Mouse (Mus musculus) kidney, embryonic 15.5 days (tissue): ENCODE results near the gene Pxk. TPM values are rescaled to one million over a fixed set of nuclear protein-coding genes. Genes with fewer than 3 reads are reported as not detected.
"Not testable (repeated sequence)": the region's sequence is repeated elsewhere in the genome, so short reads cannot be mapped to it uniquely, and the experiment has no call there.

Experiments used
- ATAC-seq: fragments of 200-750 bp; cut with Nextera tagmentation; replicated peaks from 2 replicates; pipeline ENCODE4 v1.8.0; 2017; ENCODE audit warnings: moderate TSS enrichment; ENCODE audit not compliant: low FRiP score
- H3K27ac ChIP-seq: fragments of 300-500 bp; sonication (generic); 2 replicates; pipeline ENCODE4 v1.5.1; 2015; ENCODE audit warnings: mild to moderate bottlenecking, inconsistent platforms
- H3K27me3 ChIP-seq: fragments of 300-500 bp; sonication (generic); 2 replicates; pipeline ENCODE4 v1.6.1; 2015; ENCODE audit warnings: inconsistent platforms
- H3K36me3 ChIP-seq: fragments of 300-500 bp; sonication (generic); 2 replicates; pipeline ENCODE4 v1.6.1; 2015; ENCODE audit warnings: inconsistent platforms
- H3K4me1 ChIP-seq: fragments of 300-500 bp; sonication (generic); 2 replicates; pipeline ENCODE4 v1.6.1; 2015; ENCODE audit warnings: inconsistent platforms
- H3K4me2 ChIP-seq: fragments of 300-500 bp; sonication (generic); 2 replicates; pipeline ENCODE4 v1.6.1; 2015; ENCODE audit warnings: moderate library complexity, mild to moderate bottlenecking, inconsistent platforms
- H3K4me3 ChIP-seq: fragments of 300-500 bp; sonication (generic); replicated peaks from 2 replicates; pipeline ENCODE4 v1.5.1; 2015; ENCODE audit warnings: mild to moderate bottlenecking, inconsistent platforms
- H3K9ac ChIP-seq: fragments of 300-500 bp; sonication (generic); 2 replicates; pipeline ENCODE4 v1.6.1; 2015; ENCODE audit warnings: mild to moderate bottlenecking, inconsistent platforms
- H3K9me3 ChIP-seq: fragments of 300-500 bp; sonication (generic); replicated peaks from 2 replicates; pipeline ENCODE4 v1.6.1; 2016; ENCODE audit warnings: inconsistent platforms
- WGBS: fragments of 180-500 bp; shearing (Covaris S2); methylation state at CpG from one replicate; pipeline ENCODE4 v1.1.7; 2015; ENCODE audit warnings: mixed read lengths; 5-methylcytosine and 5-hydroxymethylcytosine counted together
- polyA plus RNA-seq: library from polyadenylated mRNA; unstranded; fragments of >200 nt; fragmentation: Nextera tagmentation; extraction: Ambion mirVana; gene quantifications from 2 replicates; pipeline ENCODE4 v1.2.1, GENCODE M21; 2015

The Pxk gene
- polyA plus RNA-seq, 1 experiment from 2014 or later, result 35.1 TPM

DNA sequence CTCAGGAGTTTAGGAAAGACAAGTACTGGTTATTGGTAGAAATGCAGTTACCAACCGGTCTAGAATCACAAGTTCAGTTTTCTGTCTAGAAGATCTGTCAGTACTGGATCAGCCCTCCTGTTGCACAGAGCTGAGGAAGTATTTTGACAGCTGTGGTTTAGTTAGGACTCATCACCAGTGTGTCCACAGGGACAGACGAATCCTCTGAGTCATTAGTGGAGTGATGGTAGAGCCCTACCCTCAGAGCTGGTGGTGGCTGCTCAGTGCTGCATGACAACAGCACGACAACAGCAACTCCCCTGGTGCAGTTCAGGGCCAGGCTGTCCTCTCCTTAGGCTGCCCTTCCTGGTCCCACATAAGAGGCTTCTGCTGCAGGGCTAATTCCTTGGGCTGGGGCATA, 56.1 kb downstream of the Pxk start:
- H3K27me3 ChIP-seq, result no peaks in the 10 kb centered on the region
- no peak for ATAC-seq
- 79% methylated on average over 3 of the region's 3 CpGs for WGBS
- H3K9me3 ChIP-seq, result no peaks in the 10 kb centered on the region
- no peak overlapping the region for H3K9ac ChIP-seq
- H3K4me2 ChIP-seq, result no peak overlapping the region
- no peak overlapping the region for H3K27ac ChIP-seq
- peaks cover 23% of the 10 kb centered on the region for H3K36me3 ChIP-seq
- H3K4me1 ChIP-seq, result no peaks in the 10 kb centered on the region
- no peak overlapping the region for H3K4me3 ChIP-seq

DNA sequence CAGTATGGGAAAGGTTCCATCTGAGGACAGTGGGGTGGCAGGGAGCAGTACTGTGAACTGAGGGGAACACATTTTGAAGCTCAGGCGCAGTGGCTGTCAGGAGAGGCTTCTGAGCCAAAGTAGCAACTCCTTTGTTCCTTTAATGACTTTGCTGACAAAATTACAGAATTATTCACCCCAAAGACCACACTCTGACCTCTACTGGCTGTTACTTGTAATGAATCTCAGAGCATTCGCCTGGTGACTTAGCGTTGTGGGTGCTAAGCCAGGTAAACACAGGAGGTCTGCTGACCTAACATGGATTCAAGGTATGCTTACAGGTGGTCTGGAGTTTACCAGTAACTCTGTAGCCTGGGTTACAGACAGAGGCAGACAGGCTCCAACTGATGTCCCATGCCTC, 58.9 kb downstream of the Pxk start:
- Histone ChIP-seq H3K4me3 (no peak overlapping the region), H3K4me1 (no peaks in the 10 kb centered on the region), H3K9ac (no peak overlapping the region), H3K27ac (no peak overlapping the region), H3K36me3 (peaks cover 28% of the 10 kb centered on the region), H3K9me3 (no peaks in the 10 kb centered on the region), H3K27me3 (no peaks in the 10 kb centered on the region), H3K4me2 (no peak overlapping the region)
- no peak for ATAC-seq
- WGBS, result 29% methylated on average over 3 of the region's 3 CpGs

DNA sequence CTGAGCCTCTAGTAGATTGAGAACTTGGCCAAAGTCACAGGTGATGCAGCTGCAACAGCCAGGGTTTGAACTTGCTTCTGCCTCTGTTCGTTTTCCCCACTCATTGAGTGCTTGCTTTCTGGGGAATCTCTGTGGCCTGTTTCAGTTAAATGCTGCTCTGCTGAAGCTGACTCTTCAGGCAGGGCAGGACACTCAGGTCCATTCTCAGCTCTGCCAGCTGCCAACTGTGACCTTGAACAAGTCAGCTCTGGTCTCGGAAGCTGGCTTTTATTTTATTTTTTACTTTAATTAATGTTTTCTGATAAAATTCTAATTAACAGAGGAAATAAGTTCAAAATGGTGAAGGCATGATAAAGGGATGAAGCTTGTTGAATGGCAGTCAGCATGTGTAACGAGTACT, 60.7 kb downstream of the Pxk start:
- Histone ChIP-seq H3K9me3 (no peaks in the 10 kb centered on the region), H3K9ac (no peak overlapping the region), H3K36me3 (peaks cover 42% of the 10 kb centered on the region), H3K27ac (no peak overlapping the region), H3K27me3 (no peaks in the 10 kb centered on the region), H3K4me2 (no peak overlapping the region), H3K4me1 (no peaks in the 10 kb centered on the region), H3K4me3 (no peak overlapping the region)
- no peak for ATAC-seq
- 89% methylated on average over 3 of the region's 3 CpGs for WGBS

DNA sequence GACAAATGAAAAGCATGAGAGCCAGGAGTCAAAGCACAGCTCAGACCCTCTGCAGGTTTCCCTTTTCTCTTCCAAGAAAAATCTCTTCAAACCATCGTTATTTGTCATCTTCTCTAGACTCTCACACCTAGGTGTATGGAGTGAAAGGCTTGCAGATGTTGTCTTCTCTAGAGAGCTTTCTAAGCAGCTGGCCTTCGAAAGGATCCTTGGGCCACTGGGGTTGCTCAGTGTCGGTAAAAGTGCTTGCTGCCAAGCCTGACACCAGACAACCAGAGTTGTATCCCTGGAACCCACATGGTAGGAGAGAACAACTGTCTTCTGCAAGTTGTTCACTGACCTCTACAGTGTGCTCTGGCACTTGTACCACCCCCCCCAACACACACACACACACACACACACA, 61.1 kb downstream of the Pxk start:
- H3K36me3 ChIP-seq, result peaks cover 46% of the 10 kb centered on the region
- H3K4me3 ChIP-seq, result no peak overlapping the region
- ATAC-seq, result no peak
- 86% methylated on average over 3 of the region's 3 CpGs for WGBS
- H3K9ac ChIP-seq, result no peak overlapping the region
- H3K4me1 ChIP-seq, result no peaks in the 10 kb centered on the region
- H3K4me2 ChIP-seq, result no peak overlapping the region
- no peaks in the 10 kb centered on the region for H3K9me3 ChIP-seq
- no peaks in the 10 kb centered on the region for H3K27me3 ChIP-seq
- H3K27ac ChIP-seq, result no peak overlapping the region

DNA sequence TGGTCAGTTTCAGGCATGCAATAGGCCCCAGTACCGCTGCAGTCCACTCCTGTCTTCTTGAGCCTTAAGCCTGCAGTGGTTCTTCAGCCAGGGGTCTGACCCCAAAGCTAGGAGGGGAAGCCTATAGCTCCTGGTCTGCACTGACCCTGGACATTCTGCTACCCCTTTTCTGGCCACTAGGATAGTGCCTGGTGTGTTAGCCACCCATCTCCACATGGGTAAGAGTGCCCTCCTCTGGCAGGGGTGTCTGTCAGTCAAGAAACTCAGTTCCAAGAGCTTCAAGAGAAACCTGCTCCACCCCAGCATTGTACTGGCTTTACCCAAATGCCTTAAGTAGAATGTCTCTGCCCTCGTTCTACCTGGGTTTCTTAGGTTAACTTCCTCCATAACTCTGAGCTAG, 63.8 kb downstream of the Pxk start:
- Histone ChIP-seq H3K9ac (no peak overlapping the region), H3K4me2 (no peak overlapping the region), H3K27ac (no peak overlapping the region), H3K27me3 (no peaks in the 10 kb centered on the region), H3K4me1 (no peaks in the 10 kb centered on the region), H3K36me3 (peaks cover 68% of the 10 kb centered on the region), H3K4me3 (no peak overlapping the region), H3K9me3 (no peaks in the 10 kb centered on the region)
- no peak for ATAC-seq
- WGBS, result 88% methylated on average over 2 of the region's 2 CpGs

DNA sequence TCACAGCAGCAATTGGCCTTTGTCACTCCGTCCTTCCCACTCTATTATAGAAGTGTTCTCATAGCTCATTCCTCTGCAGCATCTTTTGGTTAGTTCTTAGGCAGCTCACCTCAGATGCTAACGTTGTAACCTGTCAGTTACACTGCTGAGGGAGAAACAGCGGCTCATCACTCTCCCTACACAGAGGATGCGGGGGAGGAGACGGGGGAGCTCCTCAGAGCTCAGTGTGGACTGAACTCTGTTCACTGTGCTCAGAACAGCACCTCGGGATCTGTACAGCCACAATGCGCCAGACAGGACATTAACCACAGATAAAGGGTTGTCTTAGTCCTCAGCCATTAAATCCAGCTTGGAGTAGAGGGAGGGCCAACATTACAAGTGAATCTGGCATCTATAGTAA, 66.5 kb downstream of the Pxk start:
- no peaks in the 10 kb centered on the region for H3K27me3 ChIP-seq
- no peak overlapping the region for H3K4me2 ChIP-seq
- no peak overlapping the region for H3K4me3 ChIP-seq
- no peaks in the 10 kb centered on the region for H3K4me1 ChIP-seq
- no peak overlapping the region for H3K27ac ChIP-seq
- no peak overlapping the region for H3K9ac ChIP-seq
- H3K9me3 ChIP-seq, result no peaks in the 10 kb centered on the region
- ATAC-seq, result peak; percentile 50; the same call in 1 of the 2 replicates
- WGBS, result 62% methylated on average over 7 of the region's 7 CpGs
- peaks cover 92% of the 10 kb centered on the region for H3K36me3 ChIP-seq

DNA sequence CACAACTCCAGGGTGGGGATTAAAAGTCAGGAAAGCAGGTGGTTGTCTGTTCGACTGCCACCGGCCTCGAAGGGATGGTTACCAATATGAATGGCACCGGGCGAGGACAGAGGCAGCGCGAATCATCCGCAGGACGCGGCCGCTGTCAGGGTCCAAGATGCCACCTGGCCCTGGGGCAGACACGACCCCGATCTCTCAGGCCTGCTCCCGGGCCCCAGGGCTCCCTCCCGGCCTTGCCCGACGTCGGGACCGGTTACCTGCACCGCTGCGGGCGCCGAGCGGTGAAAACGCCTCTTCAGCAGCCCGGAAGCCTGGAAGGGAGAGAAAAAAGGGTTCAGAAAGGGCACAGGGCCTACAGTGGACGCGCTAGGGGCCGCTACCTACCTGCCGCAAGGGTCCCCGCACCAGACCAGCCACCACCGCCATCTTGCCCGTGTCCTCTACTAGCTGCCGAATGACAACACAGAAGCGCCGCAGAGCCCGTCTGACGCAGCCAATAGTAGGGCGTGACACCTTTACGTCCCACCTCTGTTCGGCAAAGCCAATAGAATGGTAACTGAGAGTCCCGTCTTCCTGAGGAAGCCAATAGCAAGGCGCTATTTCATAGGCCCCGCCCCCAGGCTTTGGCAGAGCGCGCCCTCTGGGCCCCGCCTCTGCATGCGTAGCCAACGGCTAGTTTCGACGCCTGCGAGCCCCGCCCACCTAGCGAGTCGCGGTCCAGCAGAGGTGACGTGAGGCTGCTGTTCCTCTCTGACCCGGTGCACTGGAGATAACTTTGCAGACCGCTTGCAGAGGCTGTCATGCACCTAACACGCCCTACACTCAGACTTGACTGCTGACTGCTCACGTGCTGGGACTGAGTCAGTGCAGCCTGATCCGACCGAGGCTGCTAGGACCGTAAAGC, 74.7 kb downstream of the Pxk start, which contains the start of gene Pdhb:
TSS of gene Pdhb (minus strand) at position 519 of the 904 bp plus-strand sequence.
- Histone ChIP-seq H3K27me3 (no peaks in the 10 kb centered on the region), H3K36me3 (peaks cover 36% of the 10 kb centered on the region), H3K27ac (peak within 1 kb of the TSS; percentile 87), H3K9ac (peak within 1 kb of the TSS; percentile 96), H3K4me3 (peak within 1 kb of the TSS; percentile 98), H3K4me1 (peaks cover 14% of the 10 kb centered on the region), H3K4me2 (peak within 1 kb of the TSS; percentile 85), H3K9me3 (no peaks in the 10 kb centered on the region)
- ATAC-seq, result peak; percentile 100
- WGBS, result under 1% methylated on average over 64 of the region's 64 CpGs

DNA sequence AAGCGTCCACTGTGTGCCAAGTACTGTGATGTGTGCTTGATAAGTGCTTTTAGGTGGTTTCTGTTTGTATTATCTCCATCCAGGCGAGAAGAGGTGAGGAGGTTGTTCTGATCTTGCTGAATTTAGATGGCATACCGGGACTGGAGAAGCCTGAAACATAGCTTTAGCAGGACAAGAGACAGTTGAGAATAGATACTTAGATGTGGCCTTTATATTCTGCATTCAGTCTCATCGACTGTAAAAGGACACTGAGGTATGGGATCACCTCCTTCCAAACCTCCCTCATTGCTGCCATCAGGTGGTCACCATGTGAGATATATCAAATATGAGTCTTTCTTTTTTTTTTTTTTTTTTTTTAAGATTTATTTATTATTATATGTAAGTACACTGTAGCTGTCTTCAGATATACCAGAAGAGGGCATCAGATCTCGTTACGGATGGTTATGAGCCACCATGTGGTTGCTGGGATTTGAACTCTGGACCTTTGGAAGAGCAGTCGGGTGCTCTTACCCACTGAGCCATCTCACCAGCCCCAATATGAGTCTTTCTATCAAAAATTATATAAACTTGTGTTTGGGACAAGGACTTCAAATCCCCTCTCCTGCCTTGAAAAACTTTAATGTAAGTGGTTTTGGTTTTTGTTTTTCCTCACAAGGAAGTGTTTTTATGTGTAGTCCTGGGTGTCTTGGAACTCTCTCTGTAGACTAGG, 75.7 kb downstream of the Pxk start:
- Histone ChIP-seq H3K36me3 (peaks cover 27% of the 10 kb centered on the region), H3K9ac (peak overlapping the region; percentile 48), H3K4me3 (peak overlapping the region; percentile 98), H3K27ac (peak overlapping the region; percentile 78), H3K4me2 (peak overlapping the region; percentile 85), H3K4me1 (peaks cover 14% of the 10 kb centered on the region)
- ATAC-seq, H3K27me3 ChIP-seq, H3K9me3 ChIP-seq: not testable (repeated sequence)
- WGBS, result 36% methylated on average over 7 of the region's 7 CpGs

DNA sequence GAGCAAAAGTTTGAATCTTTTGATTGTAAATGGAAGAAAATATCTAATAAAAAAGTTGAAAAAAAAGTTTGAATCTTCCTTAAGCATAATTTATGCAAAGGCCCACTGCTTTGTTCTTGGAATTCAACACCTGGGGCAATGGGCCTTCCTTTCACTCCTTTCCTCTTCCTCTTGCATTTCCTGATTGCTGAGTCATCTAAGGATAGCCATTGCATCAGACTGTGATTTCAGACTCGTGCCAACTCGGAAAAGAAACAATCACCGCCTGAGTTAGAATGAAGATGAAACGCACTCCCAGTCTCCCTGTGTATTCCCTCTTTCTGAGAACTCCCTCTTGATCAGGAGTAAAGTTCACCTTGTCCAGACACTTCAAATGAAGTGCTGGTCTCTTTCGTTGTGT, 76.6 kb downstream of the Pxk start:
- Histone ChIP-seq H3K27me3 (no peaks in the 10 kb centered on the region), H3K9ac (no peak overlapping the region), H3K4me1 (peaks cover 14% of the 10 kb centered on the region), H3K9me3 (no peaks in the 10 kb centered on the region), H3K4me3 (no peak overlapping the region), H3K27ac (no peak overlapping the region), H3K4me2 (no peak overlapping the region), H3K36me3 (peaks cover 18% of the 10 kb centered on the region)
- WGBS, result 81% methylated on average over 5 of the region's 5 CpGs
- no peak for ATAC-seq

DNA sequence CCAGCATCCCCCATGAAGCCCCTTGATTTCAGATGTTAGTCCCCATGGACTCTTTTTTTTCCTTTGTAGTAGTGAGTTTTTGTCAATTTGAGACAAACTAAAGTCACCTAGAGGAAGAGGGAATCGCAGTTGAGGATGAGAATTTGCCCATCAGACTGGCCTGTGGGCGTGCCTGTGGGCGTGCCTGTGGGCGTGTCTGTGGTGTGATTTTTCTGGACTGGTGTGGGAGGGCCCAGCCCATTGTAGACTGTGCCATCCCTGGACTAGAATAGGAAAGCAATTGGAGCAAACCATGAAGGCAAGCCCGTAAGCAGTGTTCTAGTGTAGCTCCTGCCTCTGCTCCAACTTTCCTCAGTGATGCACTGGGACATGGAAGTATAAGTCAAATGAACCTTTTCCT, 78.2 kb downstream of the Pxk start:
- 46% methylated on average over 5 of the region's 5 CpGs for WGBS
- Histone ChIP-seq H3K4me1 (peaks cover 12% of the 10 kb centered on the region), H3K27ac (no peak overlapping the region), H3K9ac (no peak overlapping the region), H3K27me3 (no peaks in the 10 kb centered on the region), H3K9me3 (no peaks in the 10 kb centered on the region), H3K4me3 (no peak overlapping the region), H3K36me3 (peaks cover 2% of the 10 kb centered on the region; the same call in 1 of the 2 replicates), H3K4me2 (no peak overlapping the region)
- ATAC-seq, result no peak

DNA sequence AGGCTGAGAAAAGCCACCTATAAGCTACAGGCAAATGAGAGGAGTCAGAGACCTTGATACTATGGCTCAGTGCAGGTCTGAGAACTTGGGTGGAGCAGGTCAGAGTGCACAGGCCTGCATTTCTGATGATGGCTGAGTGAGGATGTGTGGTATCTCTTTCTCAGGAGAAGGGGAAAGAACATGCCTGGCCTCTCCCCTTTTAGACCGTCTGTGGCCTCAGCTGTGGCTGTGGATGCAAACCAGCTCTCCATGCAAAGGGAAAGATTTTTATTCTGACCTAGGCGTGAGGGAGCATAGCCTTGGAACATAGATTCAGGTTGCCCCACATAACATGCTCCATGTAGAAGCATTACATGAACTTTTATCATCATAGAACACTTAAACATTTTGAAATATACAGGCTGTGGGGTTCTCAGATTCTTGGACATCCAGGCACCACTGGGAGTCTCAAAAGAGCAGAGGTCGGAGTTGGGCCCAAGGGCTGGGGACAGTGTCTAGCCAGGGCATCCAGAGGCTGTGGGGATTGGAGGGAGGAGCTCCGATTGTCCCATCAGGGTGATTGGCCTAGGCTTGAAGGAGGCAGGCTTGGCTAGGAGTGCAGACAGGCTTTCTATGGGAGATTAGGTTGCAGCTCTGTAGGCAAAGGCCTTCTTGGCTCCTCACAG, 82.5 kb downstream of the Pxk start:
- Histone ChIP-seq H3K27ac (no peak overlapping the region), H3K4me1 (no peaks in the 10 kb centered on the region), H3K9me3 (no peaks in the 10 kb centered on the region), H3K4me2 (no peak overlapping the region), H3K36me3 (no peaks in the 10 kb centered on the region), H3K9ac (no peak overlapping the region), H3K4me3 (no peak overlapping the region), H3K27me3 (no peaks in the 10 kb centered on the region)
- no peak for ATAC-seq
- 75% methylated on average over 4 of the region's 4 CpGs for WGBS

DNA sequence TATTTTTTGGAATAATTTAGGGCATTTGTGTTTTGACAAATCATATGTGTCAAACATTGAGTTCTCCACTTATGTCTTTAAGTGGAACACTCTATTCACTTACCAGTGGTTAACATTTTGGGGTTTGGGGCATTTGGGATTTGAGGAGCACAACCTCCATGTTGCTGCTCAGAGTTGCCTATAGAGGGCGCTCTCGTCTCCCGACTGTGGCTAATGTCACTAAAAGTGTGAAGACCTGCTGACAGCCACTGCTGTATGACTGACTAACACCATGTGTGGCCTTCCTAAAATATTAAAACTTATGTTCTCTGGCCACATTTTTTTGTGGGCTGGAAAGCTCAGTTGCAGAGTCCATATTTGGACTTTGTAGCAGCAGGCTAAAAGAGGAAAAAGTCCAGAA, 85.3 kb downstream of the Pxk start:
- Histone ChIP-seq H3K9ac (no peak overlapping the region), H3K4me2 (no peak overlapping the region), H3K4me1 (no peaks in the 10 kb centered on the region), H3K27me3 (no peaks in the 10 kb centered on the region), H3K9me3 (no peaks in the 10 kb centered on the region), H3K27ac (no peak overlapping the region), H3K4me3 (no peak overlapping the region), H3K36me3 (no peaks in the 10 kb centered on the region)
- 70% methylated on average over 3 of the region's 3 CpGs for WGBS
- no peak for ATAC-seq
